Mouse (Mus musculus) layer of hippocampus, adult 2 months (tissue): ENCODE measurements around the gene Micall1. TPM values are rescaled to one million over a fixed set of nuclear protein-coding genes. Genes with fewer than 3 reads are reported as not detected.
A peak's percentile ranks its signal among the peaks of the same experiment; 100 is the strongest.

Source experiments
- DNase-seq, 2 experiments: peaks; one replicate each; pipeline ENCODE4 v3.0.0; 2022; ENCODE audit warnings: low spot score in 2 of 2
- H3K27ac ChIP-seq: fragments of 200-600 bp; 2 replicates; pipeline ENCODE4 v1.8.1; 2022
- H3K4me3 ChIP-seq: fragments of 200-600 bp; 2 replicates; pipeline ENCODE4 v1.8.1; 2022; ENCODE audit warnings: mild to moderate bottlenecking
- CTCF ChIP-seq: fragments of 200-600 bp; conservative IDR thresholded peaks from 2 replicates; pipeline ENCODE4 v1.8.1; 2022; ENCODE audit warnings: antibody characterized with exemption, mild to moderate bottlenecking, moderate library complexity
- total RNA-seq, 2 experiments: library from RNA; stranded (reverse); gene quantifications; 2 replicates each; pipeline ENCODE4 v1.2.3; 2021

The Micall1 gene
- total RNA-seq, 2 experiments from 2014 or later, result 31.4 to 35.3 TPM

DNA sequence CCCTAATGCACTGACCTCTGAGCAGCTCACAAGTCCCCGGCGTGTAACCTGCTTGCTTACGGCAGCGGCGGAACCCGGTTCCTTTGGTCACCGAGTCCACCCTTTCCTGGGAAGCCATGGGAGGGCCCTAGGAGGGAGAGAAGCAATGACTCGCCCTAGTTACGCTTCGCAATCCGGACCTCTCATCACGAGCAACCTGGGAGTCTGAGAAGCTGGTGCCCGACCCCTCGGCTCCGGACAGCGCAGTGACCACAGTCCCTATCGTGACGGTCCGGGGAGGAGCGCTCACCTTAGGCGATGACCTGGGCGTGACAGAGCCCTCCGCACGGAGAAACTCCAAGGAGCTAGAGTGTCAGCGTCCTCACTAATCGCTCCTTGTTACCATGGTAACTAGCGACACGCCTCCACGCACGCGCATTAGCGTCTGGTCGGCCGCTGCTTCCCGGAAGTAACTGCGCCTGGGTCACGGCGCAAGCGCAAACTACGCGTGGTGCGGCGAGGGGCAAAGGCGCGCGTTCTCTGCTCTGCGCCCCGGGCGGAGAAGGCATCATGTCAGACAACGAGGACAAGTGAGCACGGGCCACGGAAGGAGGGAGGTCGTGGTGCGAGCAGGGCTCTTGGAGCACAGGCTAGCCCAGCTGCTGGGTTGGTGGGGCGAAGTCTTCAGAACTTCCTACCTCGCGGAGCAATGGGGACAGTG lies 32.3 kb downstream of the Micall1 start, which contains the start of the genes Polr2f and 1700088E04Rik:
Gene Polr2f (plus strand): TSS at position 144 of the 700 bp plus-strand sequence.
Gene 1700088E04Rik (minus strand): TSS at position 388 of the 700 bp plus-strand sequence.
- Histone ChIP-seq H3K4me3 (peak within 1 kb of the TSS; percentile 86), H3K27ac (peak within 1 kb of the TSS; percentile 73)
- TF ChIP-seq CTCF, result no peak
- peak; percentile 94 to 96 for DNase-seq

DNA sequence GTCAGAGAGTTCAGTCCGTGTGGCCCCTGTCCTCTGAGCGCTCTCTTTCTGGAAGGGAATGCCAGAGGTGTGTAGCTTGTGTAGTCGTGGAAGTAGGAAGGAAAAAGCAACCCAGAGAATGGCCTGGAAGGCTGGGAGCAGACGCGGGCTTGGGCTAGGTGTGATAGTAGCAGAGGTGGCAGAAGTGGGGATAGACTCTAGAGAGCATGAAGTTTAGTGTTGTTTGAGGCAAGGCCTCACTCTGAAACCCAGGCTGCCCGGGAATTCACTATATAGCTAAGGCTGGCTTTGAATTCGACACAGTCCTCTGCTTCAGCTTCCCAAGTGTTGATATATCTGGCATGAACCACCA lies 32.8 kb downstream of the Micall1 start:
- peak overlapping the region; percentile 73 for H3K27ac ChIP-seq
- H3K4me3 ChIP-seq, result peak overlapping the region; percentile 86
- DNase-seq, result no peak
- no peak for TF ChIP-seq CTCF

- no peak for TF ChIP-seq CTCF
- no peak for DNase-seq
- Histone ChIP-seq H3K4me3 (no peak overlapping the region), H3K27ac (no peak overlapping the region)
Observed at GRCm38 (mm10) chr15:79143316-79143715, 34.6 kb downstream of the Micall1 start.

DNA sequence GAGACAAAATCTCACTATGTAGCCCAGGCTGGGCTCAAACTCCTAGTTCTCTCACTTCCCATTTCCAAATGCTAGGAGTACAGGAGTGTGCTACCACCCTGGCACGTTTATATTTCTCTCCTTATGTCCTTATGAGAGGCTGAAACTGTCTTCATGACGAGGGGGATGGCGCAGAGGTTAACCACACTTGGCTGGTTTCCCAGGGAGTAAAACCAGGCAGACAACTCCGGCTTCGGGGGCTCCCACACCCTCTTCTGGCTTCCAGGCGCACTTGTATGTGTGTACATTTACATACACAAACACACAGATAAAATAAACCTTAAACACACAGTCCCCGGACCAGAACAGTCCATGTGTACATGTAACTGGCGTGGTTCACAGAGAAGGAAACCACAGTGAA lies 35.3 kb downstream of the Micall1 start:
- no peak overlapping the region for H3K27ac ChIP-seq
- no peak overlapping the region for H3K4me3 ChIP-seq
- no peak for TF ChIP-seq CTCF
- no peak for DNase-seq

DNA sequence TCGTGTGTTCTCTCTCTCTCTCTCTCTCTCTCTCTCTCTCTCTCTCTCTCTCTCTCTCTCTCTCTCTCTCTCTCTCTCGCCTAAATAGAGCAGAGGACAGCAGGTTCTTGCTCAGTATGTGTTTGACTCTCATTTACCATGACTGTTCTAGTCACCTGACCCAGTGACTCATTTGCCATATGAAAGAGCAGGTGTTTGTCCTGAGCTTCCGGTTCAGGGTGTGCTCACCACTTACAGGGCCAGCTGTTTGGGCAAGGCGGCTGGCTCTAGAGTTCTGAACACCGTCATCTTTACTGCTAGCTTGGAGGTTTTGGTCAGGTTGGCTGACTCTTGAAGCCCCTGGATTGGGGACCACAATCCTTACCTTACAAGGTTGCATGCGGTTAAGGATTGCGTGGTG lies 36.8 kb downstream of the Micall1 start:
- H3K27ac ChIP-seq, result no peak overlapping the region
- H3K4me3 ChIP-seq, result no peak overlapping the region
- TF ChIP-seq CTCF, result no peak
- DNase-seq, result no peak

- peak; percentile 73 to 92 for DNase-seq
- peak; percentile 89 for TF ChIP-seq CTCF
- no peak overlapping the region for H3K4me3 ChIP-seq
- H3K27ac ChIP-seq, result no peak overlapping the region
Observed at GRCm38 (mm10) chr15:79148533-79148932, 39.8 kb downstream of the Micall1 start.

DNA sequence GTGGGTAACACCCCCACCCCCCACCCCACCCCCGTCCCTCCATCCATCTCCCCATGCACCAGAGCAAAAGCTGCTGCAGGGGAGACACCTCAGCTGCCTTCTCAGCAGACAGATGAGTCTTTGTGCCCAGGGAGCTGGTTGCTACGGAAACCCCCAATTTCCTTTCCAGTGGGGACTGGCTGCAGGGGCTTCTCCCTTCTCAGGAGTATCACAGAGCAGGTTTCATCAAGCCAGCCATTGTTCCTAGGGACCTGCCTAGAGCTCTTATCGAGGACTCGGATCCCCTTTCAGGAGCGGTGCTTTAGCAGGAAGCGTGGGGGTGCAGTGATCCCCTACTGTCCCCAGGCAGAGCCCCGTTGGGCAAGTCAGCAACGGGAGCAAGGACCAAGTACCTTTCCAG lies 43.2 kb downstream of the Micall1 start:
- Histone ChIP-seq H3K4me3 (no peak overlapping the region), H3K27ac (peak overlapping the region; percentile 82)
- no peak for DNase-seq
- no peak for TF ChIP-seq CTCF

- Histone ChIP-seq H3K4me3 (no peak overlapping the region), H3K27ac (peak overlapping the region; percentile 82)
- DNase-seq, result peak in 1 of 2 experiments; percentile 26
- no peak for TF ChIP-seq CTCF
Observed at GRCm38 (mm10) chr15:79152709-79153108, 44.0 kb downstream of the Micall1 start.

DNA sequence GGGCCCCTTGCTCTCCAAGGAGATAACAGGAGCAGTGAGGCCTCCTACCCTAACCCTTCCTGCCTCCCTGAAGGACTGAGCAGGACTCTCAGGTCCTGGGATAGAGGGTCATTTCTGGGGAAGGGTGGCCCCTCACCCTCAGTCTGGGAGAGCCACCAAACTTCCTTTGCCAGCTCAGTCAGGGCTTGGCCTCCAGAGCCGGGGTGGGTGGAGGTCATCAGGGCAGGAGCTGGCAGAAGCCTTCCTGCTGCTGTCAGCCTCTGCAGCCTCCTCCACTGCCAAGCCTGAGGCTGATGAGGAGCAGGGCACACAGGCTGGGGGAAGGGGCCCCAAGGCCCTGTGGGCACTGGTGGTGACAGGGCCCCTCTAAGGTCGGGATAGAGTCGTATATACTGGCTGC lies 46.9 kb downstream of the Micall1 start:
- Histone ChIP-seq H3K27ac (no peak overlapping the region), H3K4me3 (no peak overlapping the region)
- no peak for DNase-seq
- no peak for TF ChIP-seq CTCF

- peak overlapping the region; percentile 34 for H3K4me3 ChIP-seq
- no peak for DNase-seq
- peak overlapping the region; percentile 70 for H3K27ac ChIP-seq
- no peak for TF ChIP-seq CTCF
Observed at GRCm38 (mm10) chr15:79162301-79162700, 53.6 kb downstream of the Micall1 start.

DNA sequence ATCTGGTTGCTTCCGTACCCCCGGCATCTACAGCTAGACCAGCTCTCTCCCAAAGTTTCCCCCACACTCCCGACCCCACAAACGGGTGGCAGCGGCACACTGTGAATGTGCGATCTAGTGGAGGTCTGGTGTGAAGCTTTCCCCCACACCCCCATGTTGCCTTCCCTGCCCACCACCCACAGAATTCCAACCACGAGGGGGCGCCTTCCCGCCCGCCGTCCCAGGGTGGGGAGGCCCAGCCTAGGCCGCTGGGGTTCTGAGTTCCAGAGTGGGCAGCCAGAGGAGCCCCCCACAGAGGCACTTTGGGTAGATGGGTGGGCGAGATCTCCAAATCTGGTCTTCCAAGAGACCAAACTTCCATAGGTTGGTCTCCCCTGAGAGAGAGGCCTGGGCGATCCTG lies 54.1 kb downstream of the Micall1 start:
- DNase-seq, result no peak
- Histone ChIP-seq H3K27ac (peak overlapping the region; percentile 70; the same call in 1 of the 2 replicates), H3K4me3 (peak overlapping the region; percentile 42)
- TF ChIP-seq CTCF, result peak; percentile 56

GRCm38 (mm10) chr15:79164251-79164650 lies 55.6 kb downstream of the Micall1 start:
- H3K4me3 ChIP-seq, result peak overlapping the region; percentile 42
- no peak for DNase-seq
- peak overlapping the region; percentile 70 for H3K27ac ChIP-seq
- no peak for TF ChIP-seq CTCF

DNA sequence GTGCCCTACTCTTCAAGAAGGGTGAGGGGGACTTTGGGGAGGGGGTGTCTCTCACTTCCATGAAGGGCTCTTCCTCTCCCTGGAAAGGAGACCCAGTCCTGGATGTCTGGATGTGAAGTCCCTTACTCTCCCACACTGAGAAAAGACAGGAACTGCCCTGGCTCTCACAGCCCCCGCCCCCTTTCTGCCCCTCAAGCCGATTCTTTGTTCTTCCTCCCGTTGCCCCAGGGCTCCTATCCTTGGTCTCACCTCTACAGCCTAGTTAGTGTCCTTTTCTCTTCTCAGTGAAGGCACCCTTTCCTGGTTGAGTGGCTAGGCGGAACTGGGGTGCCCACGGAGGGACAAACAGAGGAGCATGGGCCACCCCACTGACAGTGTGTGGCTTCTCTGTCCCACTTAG lies 56.4 kb downstream of the Micall1 start, which contains the start of gene Sox10:
Gene Sox10 (minus strand): TSS at position 101 of the 400 bp plus-strand sequence.
- no peak for DNase-seq
- Histone ChIP-seq H3K4me3 (peak within 1 kb of the TSS; percentile 42), H3K27ac (peak within 1 kb of the TSS; percentile 74)
- TF ChIP-seq CTCF, result no peak

DNA sequence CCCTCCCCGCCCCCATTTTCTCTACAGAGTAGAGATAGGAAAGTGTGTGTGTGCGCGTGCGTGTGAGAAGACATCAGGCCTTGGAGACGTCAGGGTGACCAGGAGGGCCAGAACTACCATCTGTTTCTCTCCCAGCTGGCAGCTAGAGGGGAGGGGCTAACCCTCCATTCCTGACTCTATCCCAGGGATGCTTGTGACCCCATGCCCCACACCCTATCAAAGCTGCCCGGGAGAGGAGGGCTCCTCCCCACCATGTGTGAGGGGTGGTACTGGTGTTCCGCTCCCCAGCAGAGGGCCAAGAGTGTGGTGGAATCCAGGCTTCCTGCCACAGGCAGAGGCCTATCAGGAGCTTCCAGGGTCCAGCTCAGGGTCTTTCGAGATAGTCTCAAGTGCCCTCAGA lies 58.0 kb downstream of the Micall1 start:
- DNase-seq, result no peak
- no peak; the same call in 1 of the 2 replicates for TF ChIP-seq CTCF
- Histone ChIP-seq H3K4me3 (no peak overlapping the region; the same call in 1 of the 2 replicates), H3K27ac (peak overlapping the region; percentile 74; the same call in 1 of the 2 replicates)
